ENCODE assay signal across 8 mouse cellular contexts in genomic region chr15:78239453-78239852, GRCm38 (mm10). TPM values are rescaled to one million over a fixed set of nuclear protein-coding genes. Genes with fewer than 3 reads are reported as not detected.
DNase-seq lines count a peak whose midpoint lies in the region; ATAC-seq and TF ChIP-seq lines count a peak whose summit lies in the region.

No protein-coding gene starts in this region.

- H3K27ac ChIP-seq in forebrain, embryonic 10.5 days: no peak overlapping the region
- no peak overlapping the region for H3K27ac ChIP-seq in forebrain, embryonic 15.5 days (replicated peaks)
- H3K27ac ChIP-seq in lung, embryonic 14.5 days (ENCODE audit: low read depth): no peak overlapping the region
- H3K27ac ChIP-seq in small intestine, adult 2 months (ENCODE audit: insufficient read depth, low read depth, low read length): no peak overlapping the region

- no peaks in the 10 kb centered on the region for H3K9me3 ChIP-seq in forebrain, embryonic 10.5 days
- no peaks in the 10 kb centered on the region for H3K9me3 ChIP-seq in forebrain, embryonic 15.5 days
- no peaks in the 10 kb centered on the region for H3K9me3 ChIP-seq in lung, embryonic 14.5 days (ENCODE audit: low read depth, low read length)

- no peak for ATAC-seq in forebrain, embryonic 15.5 days (replicated peaks)
- ATAC-seq in lung, embryonic 14.5 days (ENCODE audit: insufficient read depth): no peak

- TF ChIP-seq POLR2A in small intestine, adult 2 months (IDR thresholded peaks at IDR 0.05; ENCODE audit: low read depth, low read length): no peak

- H3K4me3 ChIP-seq in forebrain, embryonic 10.5 days: no peak overlapping the region
- H3K4me3 ChIP-seq in forebrain, embryonic 15.5 days: no peak overlapping the region
- H3K4me3 ChIP-seq in lung, embryonic 14.5 days (ENCODE audit: low read depth, low read length): no peak overlapping the region
- H3K4me3 ChIP-seq in small intestine, adult 2 months (ENCODE audit: low read depth, low read length): no peak overlapping the region

- H3K9ac ChIP-seq in forebrain, embryonic 15.5 days (replicated peaks): no peak overlapping the region
- no peak overlapping the region for H3K9ac ChIP-seq in lung, embryonic 14.5 days

- H3K36me3 ChIP-seq in forebrain, embryonic 10.5 days (replicated peaks): no peaks in the 10 kb centered on the region
- no peaks in the 10 kb centered on the region for H3K36me3 ChIP-seq in forebrain, embryonic 15.5 days
- H3K36me3 ChIP-seq in lung, embryonic 14.5 days (ENCODE audit: insufficient read depth): no peaks in the 10 kb centered on the region
- H3K36me3 ChIP-seq in small intestine, adult 2 months (ENCODE audit: control insufficient read depth, insufficient read depth, low read length): no peaks in the 10 kb centered on the region

- H3K27me3 ChIP-seq in forebrain, embryonic 10.5 days (ENCODE audit: poor library complexity, severe bottlenecking): no peaks in the 10 kb centered on the region
- H3K27me3 ChIP-seq in forebrain, embryonic 15.5 days: no peaks in the 10 kb centered on the region
- no peaks in the 10 kb centered on the region for H3K27me3 ChIP-seq in lung, embryonic 14.5 days (ENCODE audit: insufficient read depth, low read length)
- no peaks in the 10 kb centered on the region for H3K27me3 ChIP-seq in small intestine, adult 2 months (ENCODE audit: control insufficient read depth, insufficient read depth, low read length)

- H3K4me1 ChIP-seq in forebrain, embryonic 10.5 days: no peaks in the 10 kb centered on the region
- H3K4me1 ChIP-seq in forebrain, embryonic 15.5 days: no peaks in the 10 kb centered on the region
- H3K4me1 ChIP-seq in lung, embryonic 14.5 days (ENCODE audit: insufficient read depth): 0 out of 2 replicates have a peak, but pooled peaks cover 2% of the 10 kb centered on the region
- peaks cover 10% of the 10 kb centered on the region; the same call in 1 of the 2 replicates for H3K4me1 ChIP-seq in small intestine, adult 2 months (ENCODE audit: control insufficient read depth, insufficient read depth, insufficient read length, low read length)

- 27% methylated on average over 10 of the region's 10 CpGs for WGBS in forebrain, embryonic 10.5 days
- WGBS in forebrain, embryonic 15.5 days: 26% methylated on average over 10 of the region's 10 CpGs
- WGBS in lung, embryonic 14.5 days: 17% methylated on average over 10 of the region's 10 CpGs
- WGBS in small intestine, adult 2 months: 22% methylated on average over 10 of the region's 10 CpGs

- DNase-seq in forebrain, embryonic 10.5 days (ENCODE audit: extremely low spot score, low spot score): peak; percentile 65
- DNase-seq in ovary, postnatal 36 days (ENCODE audit: low spot score): peak; percentile 43
- no peak for DNase-seq in ovary, postnatal 10 days (ENCODE audit: low spot score)
- peak; percentile 51 for DNase-seq in cerebellum, adult 9-11 months
- DNase-seq in hindlimb bud, embryonic 11.5 days (ENCODE audit: extremely low spot score, low read depth, low spot score): peak; percentile 50
- DNase-seq in lung, embryonic 14.5 days: peak; percentile 89

- peak; percentile 97 for TF ChIP-seq CTCF in lung, embryonic 14.5 days (IDR thresholded peaks at IDR 0.05; ENCODE audit: low read depth)
- TF ChIP-seq CTCF in small intestine, adult 2 months (IDR thresholded peaks at IDR 0.05; ENCODE audit: extremely low read depth, insufficient read length, insufficient replicate concordance, low read depth, low read length): peak; percentile 99; the same call in 1 of the 2 replicates

- H3K4me2 ChIP-seq in forebrain, embryonic 15.5 days (replicated peaks): no peak overlapping the region
- no peak overlapping the region for H3K4me2 ChIP-seq in lung, embryonic 14.5 days

RNA-seq across cellular contexts. Expression of gene Ncf4, which starts 5.1 kb away (rescaled TPM):
- 4.1 and 6.0 TPM in 2 replicates for polyA plus RNA-seq in forebrain, embryonic 10.5 days (2016; fragmentation: Nextera tagmentation; extraction: Ambion mirVana)
- 0.87 and 1.1 TPM in 2 replicates for polyA plus RNA-seq in forebrain, embryonic 15.5 days (2015; fragmentation: Nextera tagmentation; extraction: Ambion mirVana)
- polyA plus RNA-seq in lung, embryonic 14.5 days (2014; fragmentation: Nextera tagmentation; extraction: Ambion mirVana): 3.1 and 7.2 TPM in 2 replicates
- polyA plus RNA-seq in small intestine, adult 2 months (2012; rRNA removed): 11.7 and 14.6 TPM in 2 replicates

RNA-seq across cellular contexts. Expression of gene Pvalb, which starts 33.3 kb away (rescaled TPM):
- not detected in 2 replicates for polyA plus RNA-seq in forebrain, embryonic 10.5 days (2016; fragmentation: Nextera tagmentation; extraction: Ambion mirVana)
- polyA plus RNA-seq in forebrain, embryonic 15.5 days (2015; fragmentation: Nextera tagmentation; extraction: Ambion mirVana): not detected in 2 replicates
- 0.20 TPM in 1 of 2 replicates, not detected in the other for polyA plus RNA-seq in lung, embryonic 14.5 days (2014; fragmentation: Nextera tagmentation; extraction: Ambion mirVana)
- polyA plus RNA-seq in small intestine, adult 2 months (2012; rRNA removed): not detected in 2 replicates
